Mouse (Mus musculus) G1E-ER4 (cell line): ENCODE results near the gene Tmprss11g. TPM values are rescaled to one million over a fixed set of nuclear protein-coding genes. Genes with fewer than 3 reads are reported as not detected.

ENCODE experiments used
- GATA1 ChIP-seq: IDR thresholded peaks from one replicate; pipeline ENCODE4 v1.8.0; 2012; ENCODE audit warnings: low read length, inconsistent platforms
- polyA plus RNA-seq: library from polyadenylated mRNA; stranded (reverse); fragments of >175 nt; gene quantifications from 2 replicates; pipeline ENCODE4 v1.2.3, GENCODE M21; 2012

Tmprss11g gene
- polyA plus RNA-seq = not detected in 2 replicates

- no peak for TF ChIP-seq GATA1
Observed at GRCm38 (mm10) chr5:86518500-86518899, at the start of gene Tmprss11g. Tmprss11g (minus strand) TSS chr5:86518600.

- TF ChIP-seq GATA1 = no peak
Observed at GRCm38 (mm10) chr5:86546693-86547092, 28.3 kb upstream of the Tmprss11g start.

DNA sequence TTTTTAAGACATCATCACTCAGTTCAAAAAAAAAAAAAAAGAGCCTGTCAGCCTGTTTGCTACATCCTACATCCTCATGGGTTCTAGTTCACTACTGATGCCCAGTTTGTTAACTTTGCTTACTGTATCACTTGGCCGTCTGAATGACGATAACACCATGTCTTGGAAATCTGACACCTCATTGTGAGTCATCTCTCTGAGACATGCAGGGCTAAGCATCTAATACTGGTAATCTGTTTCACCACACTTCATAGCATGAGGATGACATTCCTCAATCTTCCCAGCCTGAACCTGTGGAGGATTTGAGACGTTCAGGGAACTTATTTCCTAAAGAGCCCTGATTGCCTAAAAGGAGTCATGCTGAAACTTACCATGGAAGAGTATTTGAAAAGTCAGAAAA, 22.2 kb upstream of the Tmprss11g start:
- TF ChIP-seq GATA1 = no peak

GRCm38 (mm10) chr5:86528725-86529124, 10.3 kb upstream of the Tmprss11g start:
- TF ChIP-seq GATA1 = no peak

GRCm38 (mm10) chr5:86511538-86511937, 6.9 kb downstream of the Tmprss11g start:
- TF ChIP-seq GATA1 = no peak

DNA sequence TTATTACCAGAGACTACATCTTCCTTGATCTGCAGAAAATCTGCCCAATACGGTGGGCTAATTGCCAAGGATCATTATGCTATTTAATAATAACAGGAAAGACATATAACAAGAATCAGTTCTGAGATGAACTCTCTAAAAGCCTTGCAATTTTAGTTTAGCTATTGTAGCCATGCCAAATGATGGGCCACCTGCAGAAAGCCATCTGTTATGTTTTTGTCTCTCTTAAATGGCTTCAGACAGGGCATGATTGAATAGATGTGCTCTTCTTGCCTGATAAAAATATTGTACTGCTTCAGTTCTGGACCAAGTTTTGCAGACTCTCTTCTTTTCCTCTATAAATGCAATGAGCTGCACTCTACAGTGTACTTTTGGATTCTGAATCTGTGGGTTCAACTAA, 24.9 kb downstream of the Tmprss11g start:
- TF ChIP-seq GATA1 = no peak

DNA sequence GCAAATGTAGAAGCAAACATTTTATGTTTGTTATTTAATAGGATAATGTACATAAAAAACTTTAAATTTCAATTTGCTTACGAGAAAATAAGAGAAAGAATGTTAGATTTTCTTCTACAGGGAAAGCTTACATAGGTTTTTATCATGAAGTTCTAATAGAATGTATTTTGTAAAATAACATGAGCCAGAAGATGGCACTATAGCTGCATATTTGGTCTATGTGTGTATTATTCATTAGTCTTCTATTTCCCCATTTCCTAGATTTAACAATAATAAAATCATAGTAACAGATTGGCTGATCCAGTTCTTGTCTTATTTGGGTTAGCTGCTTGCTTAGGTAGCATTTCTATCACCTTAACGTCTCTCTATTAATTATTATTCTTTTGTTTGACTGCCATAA, 35.8 kb downstream of the Tmprss11g start:
- TF ChIP-seq GATA1 = no peak

DNA sequence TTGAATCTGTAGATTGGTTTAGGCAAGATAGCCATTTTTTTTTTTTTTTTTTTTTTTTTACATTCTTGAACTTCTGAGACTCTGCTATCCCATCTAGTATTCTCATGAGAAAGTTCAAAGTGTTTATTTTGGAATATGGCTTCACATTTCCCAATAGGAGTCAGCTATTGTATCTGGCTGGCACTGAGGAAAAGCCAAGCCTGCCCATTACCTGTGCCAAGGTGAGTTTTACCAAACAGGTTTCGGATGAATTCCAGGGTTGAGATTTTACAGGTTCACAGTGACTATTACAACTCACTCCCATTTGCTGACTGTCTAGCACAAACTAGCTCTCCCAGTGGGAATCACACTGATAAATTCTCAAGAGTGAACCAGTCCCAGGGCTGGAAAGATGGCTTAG, 36.4 kb downstream of the Tmprss11g start:
- no peak for TF ChIP-seq GATA1

GRCm38 (mm10) chr5:86473859-86474258, 44.5 kb downstream of the Tmprss11g start:
- TF ChIP-seq GATA1 = no peak

DNA sequence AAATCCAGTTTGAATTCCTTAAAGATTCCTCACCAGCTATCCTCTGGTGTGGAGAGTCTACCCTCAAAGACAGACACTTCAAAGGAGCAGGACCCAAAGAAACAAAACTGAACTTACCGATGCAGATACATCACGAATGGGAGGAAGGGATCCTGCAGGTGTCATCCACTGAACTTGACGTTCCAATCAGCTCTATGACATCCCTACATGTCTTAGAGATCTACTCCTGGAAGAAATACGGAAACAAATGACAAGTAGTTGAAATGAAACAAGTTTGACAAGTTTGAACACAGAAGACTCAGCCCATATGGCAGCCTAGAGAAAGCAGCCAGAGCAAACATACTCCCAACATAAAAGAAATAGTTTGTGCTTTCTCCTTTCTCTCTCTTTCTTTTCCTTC, 49.5 kb downstream of the Tmprss11g start, which contains the start of gene Tmprss11a:
TSS of gene Tmprss11a (minus strand) at position 101 of the 400 bp plus-strand sequence.
- no peak for TF ChIP-seq GATA1

- no peak for TF ChIP-seq GATA1
Observed at GRCm38 (mm10) chr5:86439306-86439705, 79.1 kb downstream of the Tmprss11g start.

GRCm38 (mm10) chr5:86438548-86438947, 79.9 kb downstream of the Tmprss11g start:
- no peak for TF ChIP-seq GATA1

Other genes starting within 250 kb of the Tmprss11g start
- not detected in 2 replicates for gene Tmprss11c, start 229.3 kb downstream of the Tmprss11g start, polyA plus RNA-seq
- not detected in 2 replicates for gene Tmprss11d, start 145.2 kb downstream of the Tmprss11g start, polyA plus RNA-seq
- not detected in 2 replicates for gene Tmprss11a, start 49.6 kb downstream of the Tmprss11g start, polyA plus RNA-seq
- not detected in 2 replicates for gene Tmprss11f, start 113.8 kb upstream of the Tmprss11g start, polyA plus RNA-seq
- not detected in 2 replicates for gene Tmprss11b, start 157.8 kb upstream of the Tmprss11g start, polyA plus RNA-seq
- gene Tmprss11e, start 227.2 kb upstream of the Tmprss11g start, polyA plus RNA-seq = not detected in 2 replicates